Mouse (Mus musculus) intestine, postnatal 0 days (tissue): Measurements from ENCODE around the gene Snx32. TPM values are rescaled to one million over a fixed set of nuclear protein-coding genes. Genes with fewer than 3 reads are reported as not detected.

Experiments
- ATAC-seq: fragments of 200-750 bp; cut with Nextera tagmentation; 2 replicates; pipeline ENCODE4 v1.8.0; 2017; ENCODE audit warnings: mild to moderate bottlenecking, moderate TSS enrichment, moderate library complexity
- H3K27ac ChIP-seq: fragments of 300-500 bp; sonication (generic); 2 replicates; pipeline ENCODE4 v1.5.1; 2014; ENCODE audit warnings: mild to moderate bottlenecking, low read depth, low read length, moderate library complexity
- H3K27me3 ChIP-seq: fragments of 300-500 bp; sonication (generic); replicated peaks from 2 replicates; pipeline ENCODE4 v1.6.1; 2014; ENCODE audit warnings: low read length, mixed read lengths; ENCODE audit not compliant: control insufficient read depth, insufficient read depth
- H3K36me3 ChIP-seq: fragments of 300-500 bp; sonication (generic); 2 replicates; pipeline ENCODE4 v1.6.1; 2014; ENCODE audit warnings: mild to moderate bottlenecking, moderate library complexity; ENCODE audit not compliant: control insufficient read depth, insufficient read depth
- H3K4me1 ChIP-seq: fragments of 300-500 bp; sonication (generic); replicated peaks from 2 replicates; pipeline ENCODE4 v1.6.1; 2014; ENCODE audit warnings: antibody characterized with exemption, low read length, mixed read lengths; ENCODE audit not compliant: control insufficient read depth, insufficient read depth
- H3K4me2 ChIP-seq: fragments of 300-500 bp; sonication (generic); replicated peaks from 2 replicates; pipeline ENCODE4 v1.6.1; 2014; ENCODE audit warnings: low read depth, mild to moderate bottlenecking, moderate library complexity
- H3K4me3 ChIP-seq: fragments of 300-500 bp; sonication (generic); 2 replicates; pipeline ENCODE4 v1.5.1; 2014; ENCODE audit warnings: low read depth, low read length
- H3K9ac ChIP-seq: fragments of 300-500 bp; sonication (generic); 2 replicates; pipeline ENCODE4 v1.6.1; 2014; ENCODE audit warnings: mild to moderate bottlenecking, low read depth, low read length
- H3K9me3 ChIP-seq: fragments of 300-500 bp; sonication (generic); 2 replicates; pipeline ENCODE4 v1.6.1; 2016; ENCODE audit warnings: mixed run types; ENCODE audit not compliant: control insufficient read depth
- CTCF ChIP-seq: sonication (generic); IDR thresholded peaks from 2 replicates; pipeline ENCODE4 v1.5.1; 2016; ENCODE audit warnings: low read depth, mild to moderate bottlenecking, control low read depth, antibody characterized with exemption, moderate library complexity
- WGBS: fragments of 180-500 bp; shearing (Covaris S2); extraction: QIAGEN DNeasy Blood & Tissue Kit; methylation state at CpG from one replicate; pipeline ENCODE4 v1.1.7; 2014; 5-methylcytosine and 5-hydroxymethylcytosine counted together
- polyA plus RNA-seq: library from polyadenylated mRNA; unstranded; fragments of >200 nt; fragmentation: Nextera tagmentation; extraction: Ambion mirVana; gene quantifications from 2 replicates; pipeline ENCODE4 v1.2.1, GENCODE M21; 2015

Snx32 gene
- polyA plus RNA-seq, 1 experiment from 2014 or later = 3.8 TPM

GRCm38 (mm10) chr19:5515840-5516777 is 5.8 kb upstream of the Snx32 start:
- ATAC-seq = peak; percentile 44
- Histone ChIP-seq H3K9ac (no peak overlapping the region), H3K4me2 (no peak overlapping the region), H3K4me3 (no peak overlapping the region), H3K4me1 (no peaks in the 10 kb centered on the region; the same call in none of the 2 replicates), H3K27ac (peak overlapping the region; percentile 23), H3K36me3 (no peaks in the 10 kb centered on the region), H3K9me3 (no peaks in the 10 kb centered on the region), H3K27me3 (no peaks in the 10 kb centered on the region)
- TF ChIP-seq CTCF = peak; percentile 52
- 69% methylated on average over 7 of the region's 7 CpGs for WGBS

- Histone ChIP-seq H3K9me3 (no peaks in the 10 kb centered on the region), H3K4me2 (no peak overlapping the region), H3K9ac (no peak overlapping the region), H3K27ac (no peak overlapping the region), H3K36me3 (no peaks in the 10 kb centered on the region), H3K4me3 (no peak overlapping the region), H3K4me1 (no peaks in the 10 kb centered on the region; the same call in none of the 2 replicates), H3K27me3 (no peaks in the 10 kb centered on the region)
- 84% methylated on average over 3 of the region's 3 CpGs for WGBS
- TF ChIP-seq CTCF = no peak
- ATAC-seq = no peak
These were observed 2.6 kb upstream of the Snx32 start for GRCm38 (mm10) chr19:5513005-5513349.

- Histone ChIP-seq H3K27ac (no peak overlapping the region), H3K27me3 (no peaks in the 10 kb centered on the region), H3K9ac (no peak overlapping the region), H3K4me2 (peak overlapping the region; percentile 81; the same call in 1 of the 2 replicates), H3K36me3 (no peaks in the 10 kb centered on the region), H3K4me1 (no peaks in the 10 kb centered on the region; the same call in 1 of the 2 replicates), H3K9me3 (no peaks in the 10 kb centered on the region), H3K4me3 (no peak overlapping the region)
- no peak for TF ChIP-seq CTCF
- 68% methylated on average over 12 of the region's 12 CpGs for WGBS
- no peak for ATAC-seq
These were observed 2.0 kb upstream of the Snx32 start for GRCm38 (mm10) chr19:5512091-5513004.

- 43% methylated on average over 15 of the region's 15 CpGs for WGBS
- ATAC-seq = no peak
- no peaks in the 10 kb centered on the region for H3K9me3 ChIP-seq
- H3K4me3 ChIP-seq = peak overlapping the region; percentile 48
- no peaks in the 10 kb centered on the region; the same call in 1 of the 2 replicates for H3K4me1 ChIP-seq
- H3K36me3 ChIP-seq = no peaks in the 10 kb centered on the region
- TF ChIP-seq CTCF = no peak
- H3K4me2 ChIP-seq = peak overlapping the region; percentile 81
- H3K27ac ChIP-seq = no peak overlapping the region
- H3K27me3 ChIP-seq = no peaks in the 10 kb centered on the region
- peak overlapping the region; percentile 19; the same call in 1 of the 2 replicates for H3K9ac ChIP-seq
These were observed 815 bp upstream of the Snx32 start for GRCm38 (mm10) chr19:5511074-5511632.

- WGBS = 47% methylated on average over 17 of the region's 17 CpGs
- Histone ChIP-seq H3K4me2 (no peak within 1 kb of the TSS), H3K9ac (no peak within 1 kb of the TSS), H3K9me3 (no peaks in the 10 kb centered on the region), H3K36me3 (no peaks in the 10 kb centered on the region), H3K27me3 (no peaks in the 10 kb centered on the region), H3K27ac (no peak within 1 kb of the TSS), H3K4me3 (no peak within 1 kb of the TSS), H3K4me1 (no peaks in the 10 kb centered on the region)
- no peak for ATAC-seq
- no peak for TF ChIP-seq CTCF
These were observed 6.7 kb downstream of the Snx32 start, which contains the start of gene 1700020D05Rik for GRCm38 (mm10) chr19:5503687-5504086. 1700020D05Rik (minus strand) TSS chr19:5503787.
